ENCODE assay signal across 8 mouse cellular contexts in genomic region chr2:94263530-94263937, GRCm38 (mm10).
DNase-seq lines count a peak whose midpoint lies in the region; ATAC-seq and TF ChIP-seq lines count a peak whose summit lies in the region.

No protein-coding gene starts in this region.

- TF ChIP-seq EP300 in lung, postnatal 0 days (IDR thresholded peaks at IDR 0.05) = no peak

- no peak overlapping the region for H3K9ac ChIP-seq in lung, postnatal 0 days (replicated peaks; ENCODE audit: low read depth)
- peak overlapping the region; percentile 8; the same call in 1 of the 2 replicates for H3K9ac ChIP-seq in hindbrain, embryonic 11.5 days (ENCODE audit: low read depth, low read length)
- H3K9ac ChIP-seq in liver, embryonic 13.5 days = no peak overlapping the region

- TF ChIP-seq CTCF in lung, postnatal 0 days (IDR thresholded peaks at IDR 0.05) = 0 out of 2 replicates have a peak, but pooled peaks have one; percentile 4

- H3K4me1 ChIP-seq in lung, postnatal 0 days (ENCODE audit: insufficient read depth, low read depth, low read length) = 0 out of 2 replicates have a peak, but pooled peaks cover 5% of the 10 kb centered on the region
- H3K4me1 ChIP-seq in hindbrain, embryonic 11.5 days (replicated peaks; ENCODE audit: control insufficient read depth, insufficient read depth, low read length) = no peaks in the 10 kb centered on the region
- H3K4me1 ChIP-seq in liver, embryonic 13.5 days (replicated peaks) = peaks cover 16% of the 10 kb centered on the region

- H3K36me3 ChIP-seq in lung, postnatal 0 days (ENCODE audit: insufficient read depth, low read length) = no peaks in the 10 kb centered on the region
- no peaks in the 10 kb centered on the region for H3K36me3 ChIP-seq in hindbrain, embryonic 11.5 days (ENCODE audit: control insufficient read depth, insufficient read depth, low read length)
- no peaks in the 10 kb centered on the region for H3K36me3 ChIP-seq in liver, embryonic 13.5 days

- 0 out of 2 replicates have a peak, but pooled peaks cover 3% of the 10 kb centered on the region for H3K27me3 ChIP-seq in lung, postnatal 0 days (replicated peaks; ENCODE audit: insufficient read depth, low read length)
- no peaks in the 10 kb centered on the region for H3K27me3 ChIP-seq in hindbrain, embryonic 11.5 days (ENCODE audit: control insufficient read depth, insufficient read depth, low read length)
- H3K27me3 ChIP-seq in liver, embryonic 13.5 days = peaks cover 56% of the 10 kb centered on the region

- no peaks in the 10 kb centered on the region for H3K9me3 ChIP-seq in lung, postnatal 0 days (ENCODE audit: low read length)
- H3K9me3 ChIP-seq in hindbrain, embryonic 11.5 days (ENCODE audit: control insufficient read depth, low read length) = no peaks in the 10 kb centered on the region
- H3K9me3 ChIP-seq in liver, embryonic 13.5 days (replicated peaks) = no peaks in the 10 kb centered on the region

- ATAC-seq in lung, postnatal 0 days = no peak
- ATAC-seq in hindbrain, embryonic 11.5 days (ENCODE audit: low FRiP score) = no peak
- no peak for ATAC-seq in liver, embryonic 13.5 days (ENCODE audit: low read depth)

- peak overlapping the region; percentile 32 for H3K4me2 ChIP-seq in lung, postnatal 0 days (replicated peaks; ENCODE audit: low read depth, low read length)
- H3K4me2 ChIP-seq in hindbrain, embryonic 11.5 days (replicated peaks; ENCODE audit: low read depth, low read length) = peak overlapping the region; percentile 45
- H3K4me2 ChIP-seq in liver, embryonic 13.5 days = peak overlapping the region; percentile 23; the same call in 1 of the 2 replicates

- peak; percentile 36 for DNase-seq in adrenal gland, adult 2 months
- DNase-seq in adrenal gland, adult 8-10 months = no peak
- no peak for DNase-seq in lung, postnatal 0 days (ENCODE audit: low spot score)
- DNase-seq in lung, postnatal 25 days (ENCODE audit: low spot score) = no peak
- peak; percentile 43 for DNase-seq in hindbrain, embryonic 11.5 days (ENCODE audit: low spot score)
- DNase-seq in liver, embryonic 13.5 days = no peak
- DNase-seq in right cerebral cortex, postnatal 4 days = peak; percentile 62
- DNase-seq in thymus, adult 18-20 months = no peak

- no peak overlapping the region for H3K4me3 ChIP-seq in lung, postnatal 0 days (ENCODE audit: low read depth, low read length)
- H3K4me3 ChIP-seq in hindbrain, embryonic 11.5 days (ENCODE audit: low read depth, low read length) = peak overlapping the region; percentile 26
- no peak overlapping the region for H3K4me3 ChIP-seq in liver, embryonic 13.5 days (replicated peaks)

- 0% methylated on average over 4 of the region's 14 CpGs for WGBS in lung, postnatal 0 days
- 0% methylated on average over 10 of the region's 14 CpGs for WGBS in hindbrain, embryonic 11.5 days
- 1% methylated on average over 14 of the region's 14 CpGs for WGBS in liver, embryonic 13.5 days (ENCODE audit: insufficient replicate concordance)

- no peak overlapping the region for H3K27ac ChIP-seq in lung, postnatal 0 days (ENCODE audit: low read length)
- no peak overlapping the region for H3K27ac ChIP-seq in hindbrain, embryonic 11.5 days (ENCODE audit: low read depth, low read length)
- no peak overlapping the region for H3K27ac ChIP-seq in liver, embryonic 13.5 days

Comparison
In these comparisons a context has a peak if more than half of its experiments do, and no peak if none do; other contexts are left out.
1. DNase-seq: peak in adrenal gland, adult 2 months (single experiment), hindbrain, embryonic 11.5 days (single experiment) and right cerebral cortex, postnatal 4 days (single experiment); none in adrenal gland, adult 8-10 months (single experiment), lung, postnatal 0 days (single experiment), lung, postnatal 25 days (single experiment), liver, embryonic 13.5 days (single experiment) and thymus, adult 18-20 months (0 of 2).
2. Peak in every context shown above with its lines, with median percentiles within 50 percentile points of each other: H3K4me2 ChIP-seq.